Mouse (Mus musculus): ENCODE measurements around the gene Fam193a. TPM values are rescaled to one million over a fixed set of nuclear protein-coding genes. Genes with fewer than 3 reads are reported as not detected.
A peak's percentile ranks its signal among the peaks of the same experiment; 100 is the strongest.

The Fam193a gene
- total RNA-seq (2014; fragmentation: Nextera tagmentation), result 33.6 and 42.2 TPM in 2 replicates
- 20.1 and 45.7 TPM in 2 replicates for total RNA-seq (2017)

DNA sequence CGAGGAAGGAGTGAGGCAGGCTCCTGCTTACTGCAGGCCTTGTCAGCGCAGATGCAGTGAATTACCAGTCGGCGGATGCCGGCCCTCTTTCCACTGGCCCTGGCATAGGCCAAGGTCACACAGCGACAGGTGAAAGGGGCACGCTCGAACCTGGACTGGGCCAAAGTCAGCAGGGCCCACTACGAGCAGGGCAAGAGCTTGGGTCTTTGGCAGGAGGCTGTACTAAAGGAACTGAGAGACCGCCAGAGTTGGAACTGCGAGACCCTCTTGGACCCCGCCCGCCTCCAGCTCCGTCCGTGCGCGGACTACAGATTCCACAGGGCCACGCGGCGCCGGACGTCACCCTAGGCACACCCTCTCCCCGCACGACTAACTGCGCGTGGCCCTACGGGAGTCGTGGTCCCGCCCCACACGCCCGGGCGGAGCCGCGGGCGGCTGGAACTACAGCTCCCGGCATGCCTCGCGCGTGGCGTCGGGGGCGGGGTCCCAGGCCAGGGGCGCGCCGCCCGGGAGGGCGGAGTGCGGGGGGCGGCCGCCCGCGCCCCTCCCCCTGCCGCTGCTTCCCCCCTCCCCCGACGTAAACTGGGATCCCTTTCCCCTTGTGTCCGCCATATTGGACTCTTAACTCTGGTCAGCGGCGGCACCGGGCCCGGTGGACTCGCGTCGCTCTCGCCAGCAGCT, at the start of gene Fam193a:
Gene Fam193a, plus strand, starts transcription at position 593 of the 681 bp plus-strand sequence.
- peak; percentile 97 for ATAC-seq (replicated peaks; ENCODE audit: low FRiP score, low TSS enrichment, poor library complexity, severe bottlenecking)

DNA sequence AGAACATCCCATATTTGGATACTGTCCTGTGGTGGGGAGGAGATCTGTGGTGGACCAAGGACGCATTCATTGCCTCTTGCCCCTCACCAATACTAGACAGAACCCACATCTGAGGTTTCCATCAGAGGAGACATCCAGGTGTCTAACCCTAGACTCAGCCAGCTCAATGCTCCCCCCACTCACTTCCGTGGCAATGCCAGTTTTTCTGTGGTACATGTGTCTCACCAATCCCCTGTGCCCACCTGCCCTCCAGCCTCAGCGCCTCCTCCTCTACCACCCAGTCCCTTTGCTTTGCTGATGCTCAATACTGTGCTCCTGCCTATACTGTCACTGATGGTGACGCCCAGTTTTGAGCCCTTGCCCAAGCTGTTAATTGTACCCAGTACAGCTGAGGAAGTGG, 48.5 kb upstream of the Fam193a start:
- ATAC-seq (replicated peaks; ENCODE audit: low FRiP score, low TSS enrichment, poor library complexity, severe bottlenecking), result no peak

DNA sequence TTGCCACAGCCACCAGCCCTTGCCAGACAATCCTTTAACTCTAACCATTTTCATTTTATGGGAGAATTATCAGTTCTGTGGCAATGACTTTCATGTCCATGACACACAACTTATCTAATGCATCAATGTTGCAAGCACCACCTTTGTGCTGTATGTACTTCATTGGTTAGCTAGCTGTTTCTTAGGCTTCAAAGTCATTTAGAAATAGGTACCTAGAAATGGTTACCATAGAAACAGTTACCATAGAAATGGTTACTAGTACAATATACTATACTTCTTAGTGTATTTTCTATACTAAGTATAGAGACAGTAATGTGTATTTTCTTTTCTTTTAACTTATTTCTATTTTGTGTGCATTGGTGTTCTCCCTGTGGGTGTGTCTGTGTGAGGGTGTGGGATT, 44.4 kb upstream of the Fam193a start:
- ATAC-seq (replicated peaks; ENCODE audit: low FRiP score, low TSS enrichment, poor library complexity, severe bottlenecking), result no peak

DNA sequence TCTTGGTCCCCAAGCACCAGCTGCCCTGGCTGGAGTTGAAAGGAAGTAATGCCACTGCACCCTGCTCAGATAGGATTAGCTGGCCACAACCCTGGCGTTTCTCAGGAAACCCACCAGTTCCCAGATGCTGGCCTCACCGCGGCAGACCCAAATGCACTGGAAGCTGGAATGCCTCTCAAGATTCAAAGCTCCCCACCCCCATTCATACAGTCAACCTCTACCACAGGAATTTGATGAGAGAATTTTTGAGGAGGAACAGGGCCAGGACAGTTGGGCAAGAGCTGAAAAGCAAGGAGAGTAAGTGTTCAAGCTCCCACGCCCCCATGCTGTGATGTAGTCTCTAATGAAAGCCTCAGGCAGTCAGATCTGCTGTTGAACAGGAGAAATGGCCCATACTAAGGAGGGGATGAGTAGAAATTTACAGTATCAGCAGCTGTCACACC, 43.5 kb upstream of the Fam193a start:
- no peak for ATAC-seq (replicated peaks; ENCODE audit: low FRiP score, low TSS enrichment, poor library complexity, severe bottlenecking)

DNA sequence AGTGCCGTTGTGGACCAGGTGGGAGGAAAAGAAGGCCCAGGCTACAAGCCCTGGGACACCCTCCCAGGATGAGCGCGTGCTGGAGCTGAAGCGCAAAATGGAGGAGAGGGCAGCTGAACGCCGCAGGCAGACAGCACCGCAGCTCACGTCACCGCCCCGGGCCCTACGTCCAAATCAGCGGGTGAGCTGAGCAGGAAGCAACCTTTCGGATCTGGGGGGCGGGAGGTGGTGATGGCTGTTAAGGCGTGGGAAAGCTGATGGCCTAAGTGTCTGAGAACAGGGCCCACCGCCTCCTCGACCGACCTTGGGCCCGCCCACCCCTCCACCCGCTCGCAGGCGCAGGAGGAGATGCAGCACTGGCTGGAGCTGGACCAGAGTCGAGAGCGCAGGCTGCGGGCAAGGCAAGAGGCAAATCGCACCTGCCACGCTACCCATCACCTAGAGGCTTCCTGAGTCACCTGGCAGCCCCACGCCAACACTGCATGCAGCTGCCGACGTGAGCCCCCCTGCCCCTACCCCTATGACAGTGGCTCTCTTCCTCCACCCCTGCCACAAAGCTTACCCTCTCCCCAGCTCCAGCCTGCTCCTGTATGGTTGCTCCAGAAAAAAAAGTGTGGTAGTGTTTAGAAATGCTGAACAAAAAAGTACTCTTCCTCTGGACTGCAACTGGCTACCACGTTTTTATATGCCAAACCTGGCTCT, 42.7 kb upstream of the Fam193a start:
- 0 out of 2 replicates have a peak, but pooled peaks have one; percentile 44 for ATAC-seq (replicated peaks; ENCODE audit: low FRiP score, low TSS enrichment, poor library complexity, severe bottlenecking)

DNA sequence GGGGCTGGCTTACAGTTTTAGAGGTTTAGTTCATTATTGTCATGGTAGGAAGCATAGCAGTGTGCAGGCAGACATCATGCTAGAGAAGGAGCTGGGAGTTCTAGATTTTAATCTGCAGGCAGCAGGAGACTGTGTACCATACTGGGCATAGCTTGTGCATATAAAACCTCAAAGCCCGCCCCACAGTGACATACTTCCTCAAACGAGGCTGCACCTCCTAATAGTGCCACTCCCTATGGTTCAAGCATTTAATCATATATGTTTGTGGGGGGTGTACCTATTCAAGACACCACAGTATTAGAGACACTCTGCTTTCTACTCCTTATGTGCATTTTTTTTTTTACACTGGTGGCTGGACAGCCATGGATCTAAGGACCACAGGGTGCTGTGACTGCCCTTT, 39.6 kb upstream of the Fam193a start:
- ATAC-seq (replicated peaks; ENCODE audit: low FRiP score, low TSS enrichment, poor library complexity, severe bottlenecking), result no peak

DNA sequence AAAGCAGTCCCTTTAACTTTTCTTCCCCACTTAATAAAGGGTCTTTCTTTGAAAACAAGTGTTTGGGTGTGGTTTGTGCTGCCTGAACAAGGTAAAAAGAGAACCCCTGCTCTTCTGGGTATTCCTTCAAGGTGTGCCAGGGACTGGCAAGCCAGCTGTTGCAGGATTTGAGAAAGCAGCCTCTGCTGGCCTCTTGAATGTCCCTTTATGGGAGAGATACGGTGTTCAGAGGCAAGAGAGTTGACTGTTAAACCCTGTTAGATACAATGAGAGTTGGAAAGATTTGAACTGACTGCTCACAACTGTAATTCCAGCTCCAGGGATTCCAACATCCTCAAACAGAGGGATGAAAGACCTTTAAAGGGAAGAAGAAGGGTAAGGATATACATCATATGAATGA, 35.7 kb upstream of the Fam193a start:
- ATAC-seq (replicated peaks; ENCODE audit: low FRiP score, low TSS enrichment, poor library complexity, severe bottlenecking), result no peak

DNA sequence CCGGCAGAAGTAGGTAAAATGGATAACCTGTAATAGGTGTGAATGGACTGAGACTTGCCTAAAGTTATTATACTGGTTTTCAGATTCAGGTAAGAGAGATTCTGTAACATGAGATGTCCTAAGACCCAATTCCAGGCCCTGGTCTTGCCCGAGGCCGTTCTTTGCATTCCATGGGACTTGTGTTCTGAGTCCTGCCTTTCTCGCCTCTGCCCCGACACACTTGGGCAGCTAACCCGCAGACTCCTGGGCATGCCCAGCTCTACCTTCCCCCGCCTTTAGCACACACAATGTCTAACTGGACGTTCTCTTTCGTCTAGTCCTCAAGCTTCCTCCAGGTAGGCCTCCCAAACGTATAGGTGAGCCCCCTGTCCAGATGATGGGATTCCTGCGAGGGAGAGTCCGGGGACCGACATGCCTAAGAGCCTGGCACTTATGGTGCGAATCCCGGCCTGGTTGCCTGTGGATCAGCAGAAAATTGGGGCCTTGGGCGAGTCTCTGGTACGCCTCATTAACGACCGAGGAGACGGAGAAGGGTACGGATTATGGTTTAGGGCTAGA, 34.1 kb upstream of the Fam193a start:
- ATAC-seq (replicated peaks; ENCODE audit: low FRiP score, low TSS enrichment, poor library complexity, severe bottlenecking), result peak; percentile 19

DNA sequence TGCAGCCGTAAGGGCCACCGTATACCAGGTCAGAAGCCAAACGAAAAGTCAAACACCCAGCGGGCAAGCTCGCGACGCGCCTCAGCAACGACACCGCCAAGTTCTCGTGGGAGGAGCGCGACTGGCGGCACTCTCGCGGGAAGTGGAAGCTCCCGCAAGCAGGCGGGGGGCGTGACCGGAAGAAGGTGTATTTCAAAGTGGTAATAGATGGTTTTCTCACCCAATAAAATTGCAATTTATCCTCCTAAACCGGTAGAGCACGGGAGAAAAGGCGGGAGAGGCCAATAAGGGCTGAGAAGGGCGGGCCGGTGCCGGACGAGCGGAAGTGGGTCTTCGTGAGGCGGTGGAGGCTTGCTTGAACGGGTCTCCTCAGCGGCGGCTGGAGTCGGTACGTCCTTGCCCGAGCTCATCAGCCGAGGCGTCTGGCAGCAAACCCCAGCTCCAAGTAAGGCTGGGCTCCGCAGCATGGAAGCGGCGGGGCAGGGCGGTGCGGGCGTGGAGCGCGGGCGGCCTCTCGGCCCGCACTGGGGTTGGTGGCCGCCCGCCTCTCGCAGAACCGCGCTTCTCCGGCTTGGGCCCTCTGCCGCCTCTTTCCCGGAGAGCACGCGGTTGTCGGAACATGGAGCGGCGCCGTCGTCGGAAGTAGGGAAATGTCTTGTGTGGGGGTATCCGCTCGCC, 33.5 kb upstream of the Fam193a start, which contains the start of gene Rnf4:
Gene Rnf4, plus strand, starts transcription at position 193 of the 678 bp plus-strand sequence.
- ATAC-seq (replicated peaks; ENCODE audit: low FRiP score, low TSS enrichment, poor library complexity, severe bottlenecking), result peak; percentile 91

DNA sequence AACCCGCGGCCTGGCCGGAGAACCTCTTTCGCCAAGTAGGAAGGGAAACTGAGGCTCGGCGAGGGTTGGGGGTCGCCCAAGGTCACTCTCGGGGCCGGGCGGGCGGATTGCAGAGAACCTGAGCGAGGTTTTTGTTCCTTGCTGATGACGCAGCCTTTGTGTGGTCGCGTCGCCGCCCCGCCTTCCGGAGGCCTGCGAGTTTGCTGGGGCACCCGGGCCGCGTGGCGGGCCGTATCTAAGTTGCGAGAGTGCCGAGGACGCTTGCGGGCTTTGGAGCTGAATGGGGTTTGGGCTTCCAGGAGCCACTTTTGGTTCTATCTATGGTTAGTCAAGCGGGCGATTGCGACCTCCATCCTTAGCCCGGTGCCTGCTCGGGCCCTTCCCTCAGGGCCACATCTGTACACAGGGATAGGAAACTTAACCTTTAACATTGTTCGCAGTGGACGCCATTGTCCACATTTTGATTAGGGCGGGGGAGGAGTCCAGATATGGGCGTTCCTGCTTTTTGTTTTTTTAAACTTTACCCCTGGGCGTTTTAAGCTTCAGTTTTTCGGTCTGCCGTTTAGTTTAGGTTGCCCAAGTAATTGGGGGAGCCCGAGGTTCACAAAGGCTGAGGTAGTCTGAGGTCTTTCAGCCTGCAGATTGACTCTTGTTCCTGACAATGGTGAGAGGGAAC, 32.8 kb upstream of the Fam193a start:
- peak; percentile 59 for ATAC-seq (replicated peaks; ENCODE audit: low FRiP score, low TSS enrichment, poor library complexity, severe bottlenecking)

DNA sequence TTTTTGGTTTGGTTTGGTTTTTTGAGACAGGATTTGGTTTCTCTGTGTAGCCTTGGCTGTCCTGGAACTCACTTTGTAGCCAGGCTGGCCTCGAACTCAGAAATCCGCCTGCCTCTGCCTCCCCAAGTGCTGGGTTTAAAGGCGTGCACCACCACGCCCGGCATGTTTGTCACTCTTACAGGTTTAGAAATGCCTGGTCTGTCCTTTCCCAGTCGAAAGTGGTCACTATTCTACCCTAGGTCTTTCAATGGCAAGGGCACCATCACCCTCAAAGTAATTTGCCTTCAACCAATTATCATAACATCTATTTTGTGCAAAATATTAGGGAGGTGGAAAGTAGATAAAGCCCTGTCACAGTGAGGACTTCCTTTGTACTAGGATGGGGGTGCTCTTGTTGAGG, 29.5 kb upstream of the Fam193a start:
- ATAC-seq (replicated peaks; ENCODE audit: low FRiP score, low TSS enrichment, poor library complexity, severe bottlenecking), result no peak

DNA sequence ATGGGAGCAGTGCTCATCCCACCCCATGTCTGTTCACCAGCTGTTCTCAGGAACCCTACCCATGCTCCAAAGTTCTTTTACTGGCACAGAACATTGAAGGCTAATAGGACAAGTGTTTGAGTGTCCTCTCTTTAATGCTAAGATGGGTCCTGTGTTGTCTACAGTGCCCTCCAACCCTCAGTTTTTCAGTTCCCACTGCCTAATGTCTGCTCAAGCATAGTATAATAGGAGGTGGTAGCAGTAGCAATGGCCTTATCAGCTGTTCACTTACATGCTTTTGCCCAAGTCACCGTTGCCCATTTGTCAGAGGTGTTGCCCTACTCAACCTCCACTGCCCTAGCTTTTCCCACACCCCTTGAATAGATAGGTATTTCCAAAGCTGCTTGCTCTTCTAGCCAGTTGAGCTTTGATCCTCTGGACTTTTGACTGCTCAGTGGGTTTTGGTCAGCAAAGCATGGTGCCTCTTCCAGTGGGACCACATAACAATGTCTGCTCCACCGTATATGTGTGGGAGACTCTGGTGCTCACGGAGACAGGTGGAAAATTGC, 17.6 kb upstream of the Fam193a start:
- 0 out of 2 replicates have a peak, but pooled peaks have one; percentile 34 for ATAC-seq (replicated peaks; ENCODE audit: low FRiP score, low TSS enrichment, poor library complexity, severe bottlenecking)

DNA sequence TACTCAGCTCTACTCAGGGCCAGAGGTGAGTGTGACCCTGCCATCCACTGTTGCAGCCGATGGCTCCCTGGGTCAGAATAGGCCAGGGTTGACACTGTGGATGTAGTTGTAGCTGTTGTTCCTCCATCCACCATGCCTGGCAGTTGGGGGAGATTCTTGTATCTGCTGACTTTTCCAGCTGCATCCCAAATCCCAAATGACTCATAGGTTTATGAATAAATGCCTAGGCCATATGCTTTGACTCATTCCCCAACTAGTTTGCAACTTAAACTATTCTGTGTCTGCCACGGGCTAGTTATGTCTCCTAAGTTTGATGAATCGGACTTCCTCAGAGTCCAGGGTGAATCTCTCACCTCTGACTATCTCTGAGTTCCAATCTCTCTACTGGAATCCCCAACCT, 9.5 kb upstream of the Fam193a start:
- ATAC-seq (replicated peaks; ENCODE audit: low FRiP score, low TSS enrichment, poor library complexity, severe bottlenecking), result no peak

DNA sequence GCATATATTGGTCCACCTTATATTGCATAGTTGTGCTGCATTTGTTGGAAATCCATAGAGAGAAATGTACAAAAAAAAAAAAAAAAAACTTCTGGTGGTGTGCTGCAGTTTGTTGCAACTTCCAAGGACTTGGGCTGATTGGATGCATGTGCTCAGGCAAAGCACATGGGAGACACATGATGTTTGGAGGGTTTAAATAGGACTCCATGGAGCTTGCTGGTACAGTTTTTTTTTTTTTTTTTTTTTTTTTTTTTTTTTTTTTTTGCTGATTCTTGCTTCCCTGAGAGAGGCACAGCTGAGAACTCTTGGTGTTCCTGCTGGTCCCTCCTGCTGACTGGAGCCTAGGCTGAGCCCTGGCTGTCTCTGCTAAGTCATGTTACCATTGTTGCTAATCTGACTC, 6.6 kb upstream of the Fam193a start:
- ATAC-seq (replicated peaks; ENCODE audit: low FRiP score, low TSS enrichment, poor library complexity, severe bottlenecking), result no peak

DNA sequence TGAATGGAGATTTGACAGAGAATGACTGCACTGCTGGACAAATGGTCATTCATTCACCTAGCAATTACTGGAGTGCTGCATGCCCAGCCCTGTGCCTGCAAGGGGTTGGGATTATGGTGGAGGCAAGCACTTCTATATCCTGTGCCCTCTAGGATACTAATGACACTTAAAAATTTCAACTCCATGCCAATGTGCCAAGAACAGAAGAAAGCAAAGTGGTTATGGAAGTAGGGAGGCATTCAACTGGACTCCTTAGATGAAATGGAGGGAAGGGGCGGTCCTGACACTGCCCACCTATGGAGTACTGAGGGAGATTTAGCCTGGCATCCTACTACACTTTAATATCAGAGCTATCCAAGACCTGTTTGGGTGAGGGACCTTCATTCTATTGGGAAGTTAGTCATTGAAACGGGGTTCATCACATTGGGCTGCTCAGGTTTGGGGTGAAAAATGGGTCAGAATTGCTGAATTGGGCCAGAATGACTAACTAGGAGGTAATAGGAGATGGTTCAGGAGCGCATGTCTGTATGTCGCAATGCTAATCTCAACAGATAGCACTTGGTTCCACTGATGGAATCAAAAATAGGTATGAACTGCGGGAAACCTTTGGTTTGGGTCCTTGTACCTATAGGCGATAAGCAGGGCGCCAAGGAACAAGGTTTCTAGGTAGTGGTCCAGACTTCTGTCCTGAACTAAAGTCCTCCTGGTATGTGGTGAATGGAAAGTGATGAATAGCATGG, 1.0 kb upstream of the Fam193a start:
- ATAC-seq (replicated peaks; ENCODE audit: low FRiP score, low TSS enrichment, poor library complexity, severe bottlenecking), result no peak; the same call in 1 of the 2 replicates

DNA sequence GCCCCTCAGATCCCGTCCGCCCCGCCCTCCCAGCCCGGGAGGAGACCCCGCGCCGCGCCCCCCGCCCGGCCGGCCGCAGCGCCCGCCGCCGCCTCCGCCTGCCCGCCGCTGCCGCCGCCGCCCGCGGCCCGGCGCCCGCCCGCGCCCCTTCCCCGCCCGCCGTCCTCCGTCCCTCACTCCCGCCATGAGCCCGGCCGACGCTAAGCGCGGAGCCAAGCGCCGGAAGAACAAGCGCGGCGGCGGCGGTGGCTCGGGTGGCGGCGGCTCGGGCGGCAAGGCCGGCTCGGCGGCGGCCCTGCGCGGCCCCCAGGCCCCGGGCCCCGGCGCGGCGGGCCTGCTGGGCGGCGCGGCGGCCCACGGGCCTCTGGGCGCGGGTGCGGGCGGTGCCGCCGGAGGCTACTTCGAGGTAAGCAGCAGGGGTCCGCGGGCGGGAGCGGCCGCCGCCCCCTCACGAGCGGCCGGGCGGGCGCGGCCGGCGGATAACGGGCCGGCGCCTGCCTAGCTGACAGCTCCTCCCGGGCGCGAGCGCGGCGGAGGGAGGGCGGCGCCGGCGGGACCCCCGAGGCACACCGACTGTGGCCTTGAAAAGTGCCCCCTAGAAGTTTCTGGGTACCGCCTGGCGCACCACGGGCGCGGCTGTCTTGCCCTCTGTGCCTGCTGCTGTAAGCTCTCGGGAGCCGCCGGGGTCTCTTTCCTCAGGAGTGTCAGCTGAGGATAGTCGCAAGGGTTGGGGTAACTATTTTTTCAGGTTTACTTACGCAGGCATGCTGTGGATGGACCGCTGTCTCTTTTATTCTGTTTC, 490 bp downstream of the Fam193a start:
- ATAC-seq (replicated peaks; ENCODE audit: low FRiP score, low TSS enrichment, poor library complexity, severe bottlenecking), result 0 out of 2 replicates have a peak, but pooled peaks have one; percentile 9

DNA sequence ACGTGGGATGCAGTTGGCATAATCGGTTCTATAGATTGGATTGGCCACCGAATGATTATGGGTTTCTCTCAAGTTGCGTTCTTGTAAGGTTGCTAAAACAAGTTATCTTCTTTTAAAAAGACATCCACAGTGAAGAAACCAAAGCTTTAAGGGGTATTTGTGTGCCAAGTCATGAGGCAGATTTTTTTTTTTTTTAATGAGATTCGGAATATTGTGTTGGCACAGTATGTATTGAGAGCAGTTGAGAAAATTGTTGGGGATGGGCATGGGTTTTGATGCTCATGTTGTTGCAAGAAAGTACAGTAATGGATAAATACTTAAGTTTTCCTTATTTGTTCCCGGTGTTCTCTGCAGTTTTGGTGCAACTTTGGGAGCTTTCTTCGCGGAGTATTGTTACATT, 1.1 kb downstream of the Fam193a start:
- no peak for ATAC-seq (replicated peaks; ENCODE audit: low FRiP score, low TSS enrichment, poor library complexity, severe bottlenecking)

DNA sequence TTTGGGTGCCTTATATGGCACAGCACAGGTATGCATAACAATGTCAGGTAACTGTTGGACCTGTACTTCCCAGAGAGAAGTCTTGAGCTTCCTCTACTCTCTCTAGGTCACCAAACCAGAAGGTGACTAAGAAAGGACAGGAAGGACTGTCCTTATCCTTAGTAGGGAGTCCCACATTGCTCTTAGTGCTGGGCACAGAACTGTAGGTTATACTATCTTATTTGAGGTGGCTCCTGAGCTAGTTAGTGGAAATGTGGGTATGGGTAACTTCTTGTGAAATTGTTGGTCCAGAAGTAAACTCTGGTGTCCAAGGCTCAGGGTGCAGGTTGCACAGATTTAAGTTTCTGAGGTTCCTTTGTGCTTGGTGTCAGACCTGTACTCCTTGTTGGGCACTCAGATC, 2.4 kb downstream of the Fam193a start:
- no peak for ATAC-seq (replicated peaks; ENCODE audit: low FRiP score, low TSS enrichment, poor library complexity, severe bottlenecking)
